Mouse (Mus musculus): ENCODE data around the gene Mfsd4b2. TPM values are rescaled to one million over a fixed set of nuclear protein-coding genes. Genes with fewer than 3 reads are reported as not detected.

Gene Mfsd4b2
- polyA plus RNA-seq, 1 experiment from 2014 or later, result not detected

GRCm38 (mm10) chr10:39908768-39909441 is 17.8 kb downstream of the Mfsd4b2 start:
- peak overlapping the region; percentile 10; the same call in 1 of the 2 replicates for H3K4me3 ChIP-seq (ENCODE audit: inconsistent target)
- H3K27ac ChIP-seq, result no peak overlapping the region
- 59% methylated on average over 13 of the region's 13 CpGs for WGBS (ENCODE audit: missing documents)
- H3K36me3 ChIP-seq (ENCODE audit: inconsistent target), result no peaks in the 10 kb centered on the region
- no peaks in the 10 kb centered on the region for H3K79me2 ChIP-seq (ENCODE audit: inconsistent target)

GRCm38 (mm10) chr10:39906799-39907658 is 19.7 kb downstream of the Mfsd4b2 start:
- H3K79me2 ChIP-seq (ENCODE audit: inconsistent target), result no peaks in the 10 kb centered on the region
- H3K27ac ChIP-seq, result no peak overlapping the region
- no peak overlapping the region for H3K4me3 ChIP-seq (ENCODE audit: inconsistent target)
- H3K36me3 ChIP-seq (ENCODE audit: inconsistent target), result no peaks in the 10 kb centered on the region
- 96% methylated on average over 10 of the region's 10 CpGs for WGBS (ENCODE audit: missing documents)

DNA sequence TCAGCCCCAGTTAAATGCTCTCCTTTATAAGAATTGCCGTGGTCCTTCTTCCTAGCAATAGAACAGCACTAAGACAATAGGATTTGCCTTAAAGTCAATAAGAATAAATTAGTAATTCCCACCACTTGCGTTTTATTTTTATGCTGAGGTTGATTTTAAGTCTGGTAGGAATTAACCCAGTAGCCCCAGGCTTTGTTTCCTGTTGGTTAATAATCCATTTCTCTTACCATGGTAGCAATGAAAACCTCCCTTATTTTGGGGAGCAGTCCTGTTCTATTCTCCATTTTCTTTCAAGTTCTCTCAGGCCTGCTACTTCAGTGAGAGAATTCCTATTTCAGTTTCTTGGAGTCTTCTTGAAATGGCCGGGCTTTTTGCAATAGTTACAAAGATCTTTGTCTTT is 22.5 kb downstream of the Mfsd4b2 start:
- no peak overlapping the region for H3K4me3 ChIP-seq (ENCODE audit: inconsistent target)
- H3K36me3 ChIP-seq (ENCODE audit: inconsistent target), result no peaks in the 10 kb centered on the region
- WGBS (ENCODE audit: missing documents), result 94% methylated on average over 3 of the region's 3 CpGs
- no peaks in the 10 kb centered on the region for H3K79me2 ChIP-seq (ENCODE audit: inconsistent target)
- H3K27ac ChIP-seq, result no peak overlapping the region

DNA sequence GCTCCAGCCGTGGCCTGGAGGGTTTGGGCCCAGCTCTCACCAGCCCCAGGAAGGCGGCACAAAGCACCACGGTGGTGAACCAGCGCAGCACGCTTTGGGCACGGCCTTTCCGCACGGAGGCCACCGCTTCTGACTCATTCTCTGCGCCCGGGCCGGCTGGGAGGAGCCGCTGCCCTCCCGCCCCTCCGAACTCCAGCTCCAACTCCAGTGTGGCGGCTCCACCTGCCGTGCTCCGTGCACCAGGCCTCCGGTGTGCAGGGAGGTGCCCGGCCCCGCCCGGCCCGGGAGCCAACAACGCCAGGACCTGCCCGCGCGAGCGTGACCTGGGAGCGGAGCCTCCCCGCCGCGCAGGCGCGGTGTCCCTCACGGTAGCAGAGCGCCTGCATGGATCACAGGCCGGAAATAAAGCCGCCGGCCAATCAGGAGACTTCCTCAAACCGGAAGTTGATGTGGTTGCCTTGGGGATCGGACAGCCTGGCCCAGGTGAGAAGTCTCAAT is 27.8 kb downstream of the Mfsd4b2 start, which contains the start of gene Mfsd4b4:
TSS of gene Mfsd4b4 (minus strand) at position 365 of the 498 bp plus-strand sequence.
- H3K36me3 ChIP-seq (ENCODE audit: inconsistent target), result no peaks in the 10 kb centered on the region
- H3K27ac ChIP-seq, result peak within 1 kb of the TSS; percentile 57
- H3K4me3 ChIP-seq (ENCODE audit: inconsistent target), result peak within 1 kb of the TSS; percentile 49
- WGBS (ENCODE audit: missing documents), result 2% methylated on average over 39 of the region's 41 CpGs
- no peaks in the 10 kb centered on the region for H3K79me2 ChIP-seq (ENCODE audit: inconsistent target)

DNA sequence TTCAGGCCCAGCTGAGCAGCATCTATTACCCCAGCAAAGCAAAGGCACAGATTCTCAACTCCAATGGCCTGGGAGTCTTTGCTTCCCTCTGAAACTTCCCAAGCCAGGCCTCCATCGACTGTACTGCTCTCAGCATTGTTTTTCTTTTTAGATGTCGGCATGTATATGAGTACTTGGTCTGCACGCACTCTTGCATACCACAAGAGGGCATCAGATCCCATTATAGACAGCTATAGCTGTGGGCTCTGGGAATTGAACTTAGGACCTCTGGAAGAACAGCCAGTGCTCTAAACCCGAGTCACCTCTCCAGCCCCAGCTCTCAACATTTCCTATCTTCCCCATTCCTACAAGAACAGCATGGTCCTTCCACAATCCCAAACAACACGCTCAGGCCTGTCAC is 30.2 kb downstream of the Mfsd4b2 start:
- H3K4me3 ChIP-seq (ENCODE audit: inconsistent target), result no peak overlapping the region
- peaks cover 5% of the 10 kb centered on the region; the same call in 1 of the 2 replicates for H3K36me3 ChIP-seq (ENCODE audit: inconsistent target)
- H3K27ac ChIP-seq, result no peak overlapping the region
- no peaks in the 10 kb centered on the region for H3K79me2 ChIP-seq (ENCODE audit: inconsistent target)
- 94% methylated on average over 5 of the region's 5 CpGs for WGBS (ENCODE audit: missing documents)

GRCm38 (mm10) chr10:39893702-39894697 is 32.7 kb downstream of the Mfsd4b2 start:
- no peak overlapping the region for H3K27ac ChIP-seq

DNA sequence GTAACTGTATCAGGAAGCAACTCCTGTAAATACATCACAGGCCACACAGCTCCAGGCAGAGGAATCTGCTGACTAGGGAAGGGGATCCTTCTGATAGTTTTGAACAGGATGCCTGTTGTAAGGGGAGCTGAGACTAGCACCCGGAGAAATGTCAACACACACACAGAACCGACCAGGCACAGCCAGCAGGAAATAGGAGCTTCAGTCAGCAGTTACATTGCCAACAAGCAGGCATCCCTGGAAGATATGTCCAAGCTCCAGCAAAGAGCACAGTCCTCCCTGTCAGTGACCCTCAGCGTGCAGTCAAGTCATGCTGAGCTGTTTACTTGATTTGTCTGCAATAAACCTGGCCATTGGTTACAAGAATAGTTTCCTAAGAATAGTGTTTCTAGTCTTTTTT is 38.1 kb downstream of the Mfsd4b2 start:
- WGBS (ENCODE audit: missing documents), result 81% methylated on average over 2 of the region's 3 CpGs

More at GRCm38 (mm10) chr10:39893702-39894697, 32.7 kb downstream of the Mfsd4b2 start:
- WGBS (ENCODE audit: missing documents), result 53% methylated on average over 9 of the region's 11 CpGs
- no peak overlapping the region for H3K4me3 ChIP-seq (ENCODE audit: inconsistent target)
- H3K36me3 ChIP-seq (ENCODE audit: inconsistent target), result peaks cover 7% of the 10 kb centered on the region; the same call in 1 of the 2 replicates
- no peaks in the 10 kb centered on the region for H3K79me2 ChIP-seq (ENCODE audit: inconsistent target)

More for the DNA sequence above, 38.1 kb downstream of the Mfsd4b2 start:
- no peaks in the 10 kb centered on the region for H3K79me2 ChIP-seq (ENCODE audit: inconsistent target)
- H3K27ac ChIP-seq, result no peak overlapping the region
- no peak overlapping the region for H3K4me3 ChIP-seq (ENCODE audit: inconsistent target)
- peaks cover 7% of the 10 kb centered on the region; the same call in 1 of the 2 replicates for H3K36me3 ChIP-seq (ENCODE audit: inconsistent target)

Other genes with a start within 250 kb of the Mfsd4b2 start
- gene Rev3l, start 194.8 kb downstream of the Mfsd4b2 start, polyA plus RNA-seq (2018), result 9.9 to 11.3 TPM (median 9.9 TPM) in 3 replicates
- 4.5 to 7.0 TPM (median 6.8 TPM) in 3 replicates for gene Mfsd4b4, start 27.7 kb downstream of the Mfsd4b2 start, polyA plus RNA-seq (2018)
- 1.5 to 2.7 TPM (median 2.0 TPM) in 3 replicates for gene Mfsd4b3, start 33.2 kb upstream of the Mfsd4b2 start, polyA plus RNA-seq (2018)
- gene Mfsd4b5, start 59.7 kb upstream of the Mfsd4b2 start, polyA plus RNA-seq (2018), result 0.06 to 0.16 TPM (median 0.14 TPM) in 3 replicates
- not detected in 3 replicates for gene Mfsd4b1, start 98.3 kb upstream of the Mfsd4b2 start, polyA plus RNA-seq (2018)
- 22.9 to 56.7 TPM (median 32.9 TPM) in 3 replicates for gene Slc16a10, start 215.3 kb upstream of the Mfsd4b2 start, polyA plus RNA-seq (2018)